Mouse (Mus musculus): ENCODE measurements around the gene Popdc3.

- TF ChIP-seq CTCF (IDR thresholded peaks at IDR 0.05) (no peak), POLR2A (IDR thresholded peaks at IDR 0.05; ENCODE audit: insufficient read depth, low read depth, low read length) (no peak), EP300 (IDR thresholded peaks at IDR 0.05; ENCODE audit: insufficient read depth, low read depth, low read length) (0 out of 2 replicates have a peak, but pooled peaks have one; percentile 37)
These were observed 55.5 kb downstream of the Popdc3 start for GRCm38 (mm10) chr10:45233351-45233750.

All from heart, adult 2 months (tissue).